Mouse (Mus musculus): Measurements from ENCODE around the gene Esrp2. TPM values are rescaled to one million over a fixed set of nuclear protein-coding genes. Genes with fewer than 3 reads are reported as not detected.

Esrp2 gene
- polyA plus RNA-seq, 1 experiment from 2014 or later, result 58.3 TPM

GRCm38 (mm10) chr8:106131488-106132222, 5.1 kb downstream of the Esrp2 start:
- Histone ChIP-seq H3K27me3 (peaks cover 38% of the 10 kb centered on the region), H3K4me3 (no peak overlapping the region), H3K9me3 (no peaks in the 10 kb centered on the region), H3K9ac (no peak overlapping the region), H3K4me2 (no peak overlapping the region), H3K27ac (no peak overlapping the region), H3K36me3 (peaks cover 50% of the 10 kb centered on the region), H3K4me1 (peaks cover 31% of the 10 kb centered on the region)
- WGBS, result 91% methylated on average over 7 of the region's 7 CpGs
- no peak for ATAC-seq (ENCODE audit: insufficient number of reproducible peaks, low FRiP score, low TSS enrichment, low read depth)

GRCm38 (mm10) chr8:106131021-106131420, 5.8 kb downstream of the Esrp2 start:
- Histone ChIP-seq H3K4me3 (no peak overlapping the region), H3K4me2 (no peak overlapping the region), H3K27me3 (peaks cover 32% of the 10 kb centered on the region), H3K27ac (no peak overlapping the region), H3K9ac (no peak overlapping the region), H3K9me3 (no peaks in the 10 kb centered on the region), H3K4me1 (peaks cover 24% of the 10 kb centered on the region), H3K36me3 (peaks cover 50% of the 10 kb centered on the region)
- no peak for ATAC-seq (ENCODE audit: insufficient number of reproducible peaks, low FRiP score, low TSS enrichment, low read depth)
- 81% methylated on average over 4 of the region's 4 CpGs for WGBS

DNA sequence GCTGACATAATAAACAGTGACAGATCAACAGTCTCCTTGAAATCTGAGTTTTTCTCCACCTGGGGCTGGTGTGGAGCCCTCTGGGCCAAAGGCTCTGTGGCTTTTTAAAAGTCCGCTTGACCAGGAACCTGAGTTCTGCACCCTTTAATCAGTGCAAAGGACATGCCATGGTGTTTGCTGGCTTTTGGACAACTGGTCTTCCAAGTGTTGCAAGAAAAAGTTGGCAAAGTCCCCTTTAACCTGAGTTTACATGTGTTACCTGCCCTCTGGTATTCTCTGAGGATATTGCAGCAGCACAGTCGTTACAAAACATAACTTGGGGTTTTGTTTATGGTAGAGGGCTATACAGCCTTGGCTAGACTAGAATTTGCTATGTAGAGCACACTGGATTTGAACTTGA, 6.3 kb downstream of the Esrp2 start:
- no peak overlapping the region for H3K4me2 ChIP-seq
- H3K36me3 ChIP-seq, result peaks cover 50% of the 10 kb centered on the region
- peaks cover 19% of the 10 kb centered on the region for H3K4me1 ChIP-seq
- WGBS, result 76% methylated on average over 2 of the region's 2 CpGs
- H3K9ac ChIP-seq, result no peak overlapping the region
- no peak overlapping the region for H3K4me3 ChIP-seq
- H3K9me3 ChIP-seq, result no peaks in the 10 kb centered on the region
- no peak for ATAC-seq (ENCODE audit: insufficient number of reproducible peaks, low FRiP score, low TSS enrichment, low read depth)
- H3K27me3 ChIP-seq, result peaks cover 27% of the 10 kb centered on the region
- H3K27ac ChIP-seq, result no peak overlapping the region

DNA sequence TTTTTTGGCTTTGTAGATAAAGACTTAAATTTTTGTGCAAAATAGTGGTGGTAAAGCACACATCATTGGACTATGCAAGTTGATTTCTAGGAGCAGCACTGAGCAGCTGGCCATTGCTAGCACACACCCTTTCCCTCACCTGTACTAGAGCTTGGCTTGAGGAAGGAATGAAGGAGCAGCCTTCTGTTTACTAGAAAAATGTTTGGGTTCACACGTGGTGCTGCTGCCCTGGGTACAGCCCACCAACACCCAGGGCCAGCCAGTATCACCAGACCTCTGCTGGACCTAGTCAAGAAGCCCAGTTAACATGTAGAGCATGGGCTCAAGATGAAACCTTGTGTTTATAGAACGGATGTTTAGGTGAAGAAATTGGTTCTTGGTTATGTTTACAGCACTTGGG, 6.8 kb downstream of the Esrp2 start:
- H3K4me2 ChIP-seq, result no peak overlapping the region
- WGBS, result 80% methylated on average over 2 of the region's 2 CpGs
- H3K4me3 ChIP-seq, result no peak overlapping the region
- no peak for ATAC-seq (ENCODE audit: insufficient number of reproducible peaks, low FRiP score, low TSS enrichment, low read depth)
- H3K27me3 ChIP-seq, result peaks cover 22% of the 10 kb centered on the region
- H3K9me3 ChIP-seq, result no peaks in the 10 kb centered on the region
- H3K27ac ChIP-seq, result no peak overlapping the region
- H3K36me3 ChIP-seq, result peaks cover 50% of the 10 kb centered on the region
- H3K9ac ChIP-seq, result no peak overlapping the region
- peaks cover 14% of the 10 kb centered on the region for H3K4me1 ChIP-seq

GRCm38 (mm10) chr8:106129232-106129930, 7.4 kb downstream of the Esrp2 start:
- no peak for ATAC-seq (ENCODE audit: insufficient number of reproducible peaks, low FRiP score, low TSS enrichment, low read depth)
- H3K9me3 ChIP-seq, result no peaks in the 10 kb centered on the region
- peaks cover 8% of the 10 kb centered on the region; the same call in 1 of the 2 replicates for H3K4me1 ChIP-seq
- no peak overlapping the region for H3K27ac ChIP-seq
- no peak overlapping the region for H3K4me3 ChIP-seq
- H3K27me3 ChIP-seq, result peaks cover 15% of the 10 kb centered on the region
- no peak overlapping the region for H3K4me2 ChIP-seq
- no peak overlapping the region for H3K9ac ChIP-seq
- peaks cover 50% of the 10 kb centered on the region for H3K36me3 ChIP-seq

DNA sequence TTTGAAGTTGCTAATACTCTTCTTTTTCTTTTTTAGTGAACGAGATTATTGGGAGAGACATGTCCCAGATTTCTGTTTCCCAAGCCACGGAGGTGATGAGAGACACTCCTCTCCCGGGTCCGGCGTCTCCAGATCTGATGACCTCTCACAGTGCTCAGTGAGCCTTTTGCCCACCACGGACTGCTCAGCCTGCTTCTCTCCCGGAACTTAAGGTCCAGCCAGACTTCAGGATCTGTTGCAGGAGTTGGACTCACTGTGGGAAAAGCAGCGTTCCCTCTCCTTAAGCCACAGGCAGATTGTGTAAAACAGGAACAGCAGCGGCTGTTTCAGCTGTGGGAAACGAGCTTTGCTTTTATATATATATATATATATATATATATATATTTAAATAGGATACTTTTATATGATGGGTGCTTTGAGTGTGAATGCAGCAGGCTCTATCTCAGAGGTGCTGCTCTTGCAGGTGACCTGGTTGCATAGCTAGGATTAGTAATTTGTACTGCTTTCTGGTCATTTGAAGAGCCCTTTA, 8.8 kb downstream of the Esrp2 start:
- ATAC-seq (ENCODE audit: insufficient number of reproducible peaks, low FRiP score, low TSS enrichment, low read depth), result no peak
- Histone ChIP-seq H3K9me3 (no peaks in the 10 kb centered on the region), H3K27me3 (0 out of 2 replicates have a peak, but pooled peaks cover 2% of the 10 kb centered on the region), H3K4me1 (no peaks in the 10 kb centered on the region), H3K9ac (no peak overlapping the region), H3K27ac (no peak overlapping the region), H3K4me2 (no peak overlapping the region), H3K4me3 (no peak overlapping the region), H3K36me3 (peaks cover 55% of the 10 kb centered on the region)
- 87% methylated on average over 10 of the region's 10 CpGs for WGBS

DNA sequence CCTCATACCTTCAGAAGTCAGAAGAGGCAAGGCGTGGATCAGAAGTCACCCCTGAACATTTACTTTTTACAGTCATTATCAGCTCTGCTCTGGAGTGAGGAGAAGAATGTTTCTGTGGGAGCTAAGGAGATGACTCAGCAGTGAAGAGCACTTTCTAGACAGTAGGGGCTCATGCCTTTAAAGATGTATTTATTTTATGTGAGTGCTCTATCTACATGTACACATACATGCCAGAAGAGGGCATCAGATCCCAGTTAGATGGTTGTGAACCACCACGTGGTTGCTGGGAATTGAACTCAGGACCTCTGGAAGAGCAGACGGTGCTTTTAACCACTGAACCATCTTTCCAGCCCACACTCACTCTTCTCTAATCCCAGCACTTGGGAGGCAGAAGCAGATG, 9.7 kb downstream of the Esrp2 start:
- Histone ChIP-seq H3K9me3 (no peaks in the 10 kb centered on the region), H3K4me1 (no peaks in the 10 kb centered on the region), H3K36me3 (peaks cover 46% of the 10 kb centered on the region), H3K4me3 (no peak overlapping the region), H3K9ac (no peak overlapping the region), H3K27ac (no peak overlapping the region), H3K27me3 (no peaks in the 10 kb centered on the region), H3K4me2 (no peak overlapping the region)
- WGBS, result 76% methylated on average over 3 of the region's 3 CpGs
- ATAC-seq (ENCODE audit: insufficient number of reproducible peaks, low FRiP score, low TSS enrichment, low read depth), result no peak

GRCm38 (mm10) chr8:106126055-106126454, 10.7 kb downstream of the Esrp2 start:
- no peaks in the 10 kb centered on the region for H3K4me1 ChIP-seq
- H3K9ac ChIP-seq, result no peak overlapping the region
- ATAC-seq (ENCODE audit: insufficient number of reproducible peaks, low FRiP score, low TSS enrichment, low read depth), result no peak
- H3K4me3 ChIP-seq, result no peak overlapping the region
- H3K4me2 ChIP-seq, result no peak overlapping the region
- H3K9me3 ChIP-seq, result no peaks in the 10 kb centered on the region
- no peaks in the 10 kb centered on the region for H3K27me3 ChIP-seq
- H3K27ac ChIP-seq, result no peak overlapping the region
- WGBS, result 95% methylated on average over 1 of the region's 1 CpGs
- H3K36me3 ChIP-seq, result peaks cover 37% of the 10 kb centered on the region

GRCm38 (mm10) chr8:106123443-106123842, 13.3 kb downstream of the Esrp2 start:
- no peaks in the 10 kb centered on the region for H3K27me3 ChIP-seq
- H3K9ac ChIP-seq, result no peak overlapping the region
- H3K4me1 ChIP-seq, result no peaks in the 10 kb centered on the region
- H3K36me3 ChIP-seq, result peaks cover 37% of the 10 kb centered on the region
- H3K27ac ChIP-seq, result no peak overlapping the region
- no peak overlapping the region for H3K4me3 ChIP-seq
- no peaks in the 10 kb centered on the region for H3K9me3 ChIP-seq
- WGBS, result 92% methylated on average over 3 of the region's 3 CpGs
- no peak overlapping the region for H3K4me2 ChIP-seq
- no peak for ATAC-seq (ENCODE audit: insufficient number of reproducible peaks, low FRiP score, low TSS enrichment, low read depth)

- no peak overlapping the region for H3K27ac ChIP-seq
- WGBS, result 100% methylated on average over 3 of the region's 3 CpGs
- no peaks in the 10 kb centered on the region for H3K9me3 ChIP-seq
- H3K9ac ChIP-seq, result no peak overlapping the region
- no peak for ATAC-seq (ENCODE audit: insufficient number of reproducible peaks, low FRiP score, low TSS enrichment, low read depth)
- no peak overlapping the region for H3K4me2 ChIP-seq
- no peak overlapping the region for H3K4me3 ChIP-seq
- H3K36me3 ChIP-seq, result peaks cover 58% of the 10 kb centered on the region
- H3K4me1 ChIP-seq, result no peaks in the 10 kb centered on the region
- H3K27me3 ChIP-seq, result no peaks in the 10 kb centered on the region
These were observed 20.9 kb downstream of the Esrp2 start for GRCm38 (mm10) chr8:106115897-106116296.

DNA sequence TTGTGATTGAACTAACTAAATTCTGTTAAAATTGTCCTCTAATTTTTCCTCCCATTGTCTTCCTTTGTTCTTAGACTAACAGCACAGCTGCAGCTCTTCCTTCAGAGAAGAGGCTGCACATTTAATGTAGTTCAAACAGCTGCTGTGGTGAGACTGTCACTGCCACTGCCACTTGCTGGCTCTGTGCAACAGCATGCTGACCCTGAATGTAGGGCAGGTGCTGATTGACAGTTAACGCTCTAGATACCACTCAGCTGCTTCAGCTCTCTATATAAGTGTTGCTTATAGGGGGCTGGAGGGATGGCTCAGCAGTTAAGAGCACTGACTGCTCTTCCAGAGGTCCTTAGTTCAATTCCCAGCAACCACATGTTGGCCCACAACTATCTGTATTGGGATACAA, 24.3 kb downstream of the Esrp2 start:
- no peak for ATAC-seq (ENCODE audit: insufficient number of reproducible peaks, low FRiP score, low TSS enrichment, low read depth)
- Histone ChIP-seq H3K36me3 (peaks cover 60% of the 10 kb centered on the region), H3K27me3 (no peaks in the 10 kb centered on the region), H3K9me3 (no peaks in the 10 kb centered on the region), H3K4me2 (no peak overlapping the region), H3K9ac (no peak overlapping the region), H3K4me1 (no peaks in the 10 kb centered on the region), H3K4me3 (no peak overlapping the region), H3K27ac (no peak overlapping the region)
- 83% methylated on average over 1 of the region's 1 CpGs for WGBS

GRCm38 (mm10) chr8:106112041-106112440, 24.7 kb downstream of the Esrp2 start:
- H3K27ac ChIP-seq, result no peak overlapping the region
- H3K9ac ChIP-seq, result no peak overlapping the region
- 93% methylated on average over 2 of the region's 2 CpGs for WGBS
- H3K36me3 ChIP-seq, result peaks cover 57% of the 10 kb centered on the region
- H3K27me3 ChIP-seq, result no peaks in the 10 kb centered on the region
- H3K4me1 ChIP-seq, result no peaks in the 10 kb centered on the region
- no peak for ATAC-seq (ENCODE audit: insufficient number of reproducible peaks, low FRiP score, low TSS enrichment, low read depth)
- no peak overlapping the region for H3K4me2 ChIP-seq
- no peaks in the 10 kb centered on the region for H3K9me3 ChIP-seq
- H3K4me3 ChIP-seq, result no peak overlapping the region
